Mouse (Mus musculus) cerebellum, adult 9-10 months (tissue): ENCODE measurements around the gene Cd69.

Experiments
- DNase-seq: peaks from one replicate; pipeline ENCODE4 v3.0.0; 2022

Cd69 gene

GRCm38 (mm10) chr6:129275220-129275619 is at the start of gene Cd69:
TSS of gene Cd69 (minus strand) at chr6:129275436.
- DNase-seq, result no peak

GRCm38 (mm10) chr6:129319331-129319730 is 44.1 kb upstream of the Cd69 start:
- no peak for DNase-seq

GRCm38 (mm10) chr6:129318395-129318794 is 43.2 kb upstream of the Cd69 start:
- DNase-seq, result no peak

GRCm38 (mm10) chr6:129316463-129316862 is 41.2 kb upstream of the Cd69 start:
- DNase-seq, result no peak

- DNase-seq, result no peak
These were observed 40.5 kb upstream of the Cd69 start for GRCm38 (mm10) chr6:129315698-129316097.

GRCm38 (mm10) chr6:129314655-129315168 is 39.5 kb upstream of the Cd69 start:
- no peak for DNase-seq

GRCm38 (mm10) chr6:129312499-129312898 is 37.3 kb upstream of the Cd69 start:
- DNase-seq, result no peak

- no peak for DNase-seq
These were observed 28.9 kb upstream of the Cd69 start for GRCm38 (mm10) chr6:129304180-129304579.

- no peak for DNase-seq
These were observed 13.5 kb upstream of the Cd69 start for GRCm38 (mm10) chr6:129288708-129289107.

GRCm38 (mm10) chr6:129284384-129285104 is 9.3 kb upstream of the Cd69 start:
- no peak for DNase-seq

GRCm38 (mm10) chr6:129283271-129283670 is 8.0 kb upstream of the Cd69 start:
- no peak for DNase-seq

GRCm38 (mm10) chr6:129276483-129276882 is 1.2 kb upstream of the Cd69 start:
- no peak for DNase-seq

GRCm38 (mm10) chr6:129275624-129276203 is 478 bp upstream of the Cd69 start:
- DNase-seq, result no peak

- no peak for DNase-seq
These were observed 760 bp downstream of the Cd69 start for GRCm38 (mm10) chr6:129274476-129274875.

GRCm38 (mm10) chr6:129273662-129274061 is 1.6 kb downstream of the Cd69 start:
- DNase-seq, result no peak

- DNase-seq, result no peak
These were observed 8.7 kb downstream of the Cd69 start for GRCm38 (mm10) chr6:129266438-129267022.

- DNase-seq, result no peak
These were observed 9.4 kb downstream of the Cd69 start for GRCm38 (mm10) chr6:129265821-129266220.

GRCm38 (mm10) chr6:129260940-129261339 is 14.3 kb downstream of the Cd69 start:
- DNase-seq, result no peak

- DNase-seq, result no peak
These were observed 15.2 kb downstream of the Cd69 start for GRCm38 (mm10) chr6:129260034-129260433.

- DNase-seq, result no peak
These were observed 19.2 kb downstream of the Cd69 start for GRCm38 (mm10) chr6:129256018-129256417.

- no peak for DNase-seq
These were observed 20.2 kb downstream of the Cd69 start for GRCm38 (mm10) chr6:129254949-129255602.

- DNase-seq, result no peak
These were observed 20.9 kb downstream of the Cd69 start for GRCm38 (mm10) chr6:129254314-129254713.

GRCm38 (mm10) chr6:129248243-129248642 is 27.0 kb downstream of the Cd69 start:
- DNase-seq, result no peak

- no peak for DNase-seq
These were observed 28.2 kb downstream of the Cd69 start for GRCm38 (mm10) chr6:129246992-129247391.
